Mouse (Mus musculus) cerebellum, postnatal 4 days (tissue): ENCODE measurements around the gene Exosc2.

Experiments used
- DNase-seq, 2 experiments: peaks; one replicate each; pipeline ENCODE4 v3.0.0; 2022; ENCODE audit warnings: low spot score in 2 of 2, mixed read lengths in 1 of 2

The Exosc2 gene

GRCm38 (mm10) chr2:31670551-31671035, at the start of gene Exosc2:
TSS of gene Exosc2 (plus strand) at chr2:31670715.
- peak; percentile 57 to 89 for DNase-seq

GRCm38 (mm10) chr2:31633531-31633930, 37.0 kb upstream of the Exosc2 start:
- DNase-seq, result no peak

GRCm38 (mm10) chr2:31635281-31636137, 35.0 kb upstream of the Exosc2 start:
- no peak for DNase-seq

GRCm38 (mm10) chr2:31636138-31636741, 34.3 kb upstream of the Exosc2 start:
- DNase-seq, result no peak

- DNase-seq, result no peak
These were observed 33.8 kb upstream of the Exosc2 start for GRCm38 (mm10) chr2:31636742-31637141.

- DNase-seq, result no peak
These were observed 33.2 kb upstream of the Exosc2 start for GRCm38 (mm10) chr2:31637311-31637710.

GRCm38 (mm10) chr2:31637807-31638206, 32.7 kb upstream of the Exosc2 start:
- peak in 1 of 2 experiments; percentile 36 for DNase-seq

- DNase-seq, result no peak
These were observed 31.7 kb upstream of the Exosc2 start for GRCm38 (mm10) chr2:31638581-31639465.

- DNase-seq, result no peak
These were observed 31.1 kb upstream of the Exosc2 start for GRCm38 (mm10) chr2:31639466-31639760.

GRCm38 (mm10) chr2:31639901-31640608, 30.5 kb upstream of the Exosc2 start, which contains the start of gene Prdm12:
TSS of gene Prdm12 (plus strand) at chr2:31640037.
- DNase-seq, result no peak

GRCm38 (mm10) chr2:31640609-31641507, 29.7 kb upstream of the Exosc2 start:
- DNase-seq, result no peak

- no peak for DNase-seq
These were observed 29.0 kb upstream of the Exosc2 start for GRCm38 (mm10) chr2:31641508-31641830.

GRCm38 (mm10) chr2:31641929-31642328, 28.6 kb upstream of the Exosc2 start:
- DNase-seq, result no peak

- peak in 1 of 2 experiments; percentile 46 for DNase-seq
These were observed 16.3 kb upstream of the Exosc2 start for GRCm38 (mm10) chr2:31653971-31654853.

GRCm38 (mm10) chr2:31654854-31655559, 15.5 kb upstream of the Exosc2 start:
- DNase-seq, result peak; percentile 50 to 69

- no peak for DNase-seq
These were observed 14.1 kb upstream of the Exosc2 start for GRCm38 (mm10) chr2:31656374-31656773.

GRCm38 (mm10) chr2:31662939-31663803, 7.3 kb upstream of the Exosc2 start:
- DNase-seq, result no peak

- DNase-seq, result no peak
These were observed 6.7 kb upstream of the Exosc2 start for GRCm38 (mm10) chr2:31663804-31664180.
